Mouse (Mus musculus) lung, adult 18-20 months (tissue): ENCODE measurements at regions not wholly inside any gene's neighbourhood (a gene's known extent, or its start where the extent isn't known, plus 50 kb on each side); places are given as distances from the start of the nearest gene placed in this dataset.
A peak's percentile ranks its signal among the peaks of the same experiment; 100 is the strongest.

Source experiments
- DNase-seq, 2 experiments: peaks; one replicate each; pipeline ENCODE4 v3.0.0; 2022; ENCODE audit warnings: mixed read lengths in 2 of 2

GRCm38 (mm10) chr5:90029751-90030150 lies 146.6 kb upstream of the Adamts3 start:
- peak; percentile 37 to 61 for DNase-seq

GRCm38 (mm10) chr5:90026835-90027753 lies 144.0 kb upstream of the Adamts3 start:
- DNase-seq: no peak

- no peak for DNase-seq
Measured at GRCm38 (mm10) chr5:90021447-90021846, 138.3 kb upstream of the Adamts3 start.

- DNase-seq: no peak
Measured at GRCm38 (mm10) chr5:90000758-90001157, 117.6 kb upstream of the Adamts3 start.

GRCm38 (mm10) chr5:89991568-89991967 lies 108.4 kb upstream of the Adamts3 start:
- DNase-seq: no peak

- DNase-seq: no peak
Measured at GRCm38 (mm10) chr5:89981627-89982026, 98.5 kb upstream of the Adamts3 start.

- DNase-seq: no peak
Measured at GRCm38 (mm10) chr5:89980204-89980603, 97.1 kb upstream of the Adamts3 start.

- DNase-seq: no peak
Measured at GRCm38 (mm10) chr5:89952611-89953010, 69.5 kb upstream of the Adamts3 start.

- no peak for DNase-seq
Measured at GRCm38 (mm10) chr5:89945660-89945925, 62.5 kb upstream of the Adamts3 start.

GRCm38 (mm10) chr5:89944855-89945659 lies 61.9 kb upstream of the Adamts3 start:
- no peak for DNase-seq

GRCm38 (mm10) chr5:89943276-89944127 lies 60.4 kb upstream of the Adamts3 start:
- no peak for DNase-seq

- no peak for DNase-seq
Measured at GRCm38 (mm10) chr5:89942244-89942643, 59.1 kb upstream of the Adamts3 start.

- no peak for DNase-seq
Measured at GRCm38 (mm10) chr5:89932999-89933398, 49.9 kb upstream of the Adamts3 start.
